Mouse (Mus musculus) monocyte, adult 2 months (primary cell): ENCODE results near the gene Tex2.

Experiments used
- DNase-seq, 2 experiments: peaks; one replicate each; pipeline ENCODE4 v3.0.0; 2022; ENCODE audit warnings: low spot score in 2 of 2, low read depth in 1 of 2

Gene Tex2

DNA sequence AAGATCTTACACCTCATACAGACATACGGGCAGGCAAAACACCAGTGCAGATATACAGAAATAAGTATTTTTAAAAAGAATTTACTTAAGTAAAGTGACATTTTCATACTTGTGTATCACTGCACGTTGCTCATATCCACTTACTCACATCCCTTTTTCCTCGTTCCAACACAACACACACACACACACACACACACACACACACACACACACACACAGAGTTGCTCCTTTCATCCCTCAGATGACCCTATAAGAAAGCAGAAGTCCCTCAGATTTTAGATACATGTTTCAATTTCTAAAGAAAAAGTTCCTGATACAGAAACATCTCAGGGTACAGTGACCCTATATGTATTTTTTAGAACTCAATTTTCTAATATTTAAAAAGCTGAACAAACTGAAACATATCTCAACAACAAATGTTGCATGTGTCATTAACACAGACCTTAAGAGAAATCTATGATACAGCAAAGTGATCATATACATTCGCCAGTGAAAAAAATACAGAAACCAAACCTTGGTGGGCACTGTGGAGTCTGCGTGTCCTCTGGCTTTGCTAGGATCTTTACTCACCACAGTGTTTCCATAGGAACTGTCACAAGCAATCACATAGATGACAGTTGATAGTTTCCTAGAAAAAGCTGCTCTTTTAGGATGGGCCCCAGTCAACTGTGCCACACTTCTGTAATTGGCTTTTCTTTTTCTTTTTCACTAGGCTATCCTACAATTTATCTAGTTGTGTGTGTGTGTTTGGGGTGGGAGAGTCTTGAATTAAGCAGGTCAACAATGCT, 151.9 kb downstream of the Tex2 start:
- no peak for DNase-seq

DNA sequence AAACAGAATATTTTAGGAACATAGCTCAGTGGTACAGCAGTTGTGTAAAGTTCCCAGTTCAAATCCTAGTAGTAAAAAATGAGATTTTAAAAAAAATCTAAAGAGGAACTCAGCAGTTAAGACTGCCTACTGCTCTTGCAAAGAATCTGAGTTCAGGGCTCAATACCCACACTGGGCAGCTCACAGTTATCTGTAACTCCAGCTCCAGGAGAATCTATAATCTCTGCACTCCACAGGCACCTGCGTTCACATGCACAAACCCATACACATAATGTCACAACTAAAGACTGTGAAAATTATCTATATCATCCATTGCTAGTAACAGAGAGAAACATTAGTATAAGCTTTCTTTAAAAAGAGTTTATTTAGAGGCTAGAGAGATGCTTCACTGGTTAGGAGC, 152.6 kb downstream of the Tex2 start:
- no peak for DNase-seq

DNA sequence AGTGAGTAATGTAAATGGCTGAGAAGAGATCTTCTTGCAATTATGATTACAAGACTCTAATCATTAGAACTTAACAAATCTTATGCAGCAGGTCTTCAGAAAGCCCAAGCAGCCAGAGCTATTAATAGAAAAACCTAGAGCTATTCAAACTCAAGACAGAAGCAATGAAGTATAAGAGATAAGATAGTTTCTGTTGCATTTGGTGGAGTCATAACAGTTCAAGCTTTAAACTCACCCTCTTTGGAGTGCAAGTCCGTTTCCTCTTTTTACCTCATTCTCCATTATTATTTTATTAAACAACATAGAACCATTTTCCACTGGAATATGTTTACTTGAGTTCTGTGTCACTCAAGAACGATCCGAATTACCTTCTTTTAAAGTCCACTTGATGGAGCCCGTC, 154.7 kb downstream of the Tex2 start:
- DNase-seq, result no peak
